Comparison of ENCODE assay signal across 8 mouse cellular contexts in the genomic region with DNA sequence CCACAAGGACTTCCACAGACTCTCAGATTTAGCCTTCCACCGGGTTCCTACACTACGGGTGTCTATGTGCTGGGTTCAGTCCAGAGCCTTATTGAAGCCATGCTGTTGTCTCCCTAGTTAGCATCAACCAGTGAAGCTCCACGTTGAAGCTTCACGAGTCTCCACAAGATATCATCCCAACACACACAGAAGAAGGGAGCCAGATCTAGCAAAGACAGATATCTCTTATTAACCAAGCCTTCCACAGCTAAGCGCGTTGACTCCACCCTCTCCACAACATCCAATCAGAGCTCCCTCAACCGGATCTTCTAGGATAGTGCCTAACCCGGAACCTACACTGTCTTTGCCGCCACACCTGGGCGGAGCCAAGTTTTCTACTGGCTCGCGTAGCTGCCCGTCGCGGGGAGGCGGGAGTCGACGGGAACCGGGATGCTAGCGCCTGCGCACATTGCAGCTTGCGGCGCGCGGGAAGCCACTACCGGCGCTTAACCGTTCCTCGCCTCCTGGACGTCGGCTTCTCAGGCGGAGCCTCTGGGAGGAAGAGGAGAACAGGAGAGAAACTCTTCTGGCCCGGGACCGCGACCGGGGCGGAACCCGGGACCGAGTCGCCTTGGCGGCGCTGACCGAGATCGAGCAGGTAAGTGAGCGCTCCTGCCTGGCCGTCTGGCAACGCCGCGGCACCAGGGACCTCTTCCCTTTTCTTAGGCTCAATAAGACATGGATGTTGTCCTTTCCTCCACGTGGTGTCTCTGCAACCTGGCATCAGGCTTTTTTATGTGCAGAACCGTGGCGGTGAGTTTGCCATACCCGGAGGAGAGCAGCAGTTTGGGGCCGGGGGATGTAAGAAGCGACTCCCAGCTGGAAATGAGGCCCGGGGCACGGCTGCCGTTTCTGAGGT. TPM values are rescaled to one million over a fixed set of nuclear protein-coding genes. Genes with fewer than 3 reads are reported as not detected.
A peak's percentile ranks its signal among the peaks of the same experiment; 100 is the strongest.
DNase-seq lines count a peak whose midpoint lies in the region; ATAC-seq and TF ChIP-seq lines count a peak whose summit lies in the region.

Gene Nxt1, plus strand, starts transcription at position 403 of the 898 bp plus-strand sequence.

- H3K9ac ChIP-seq in MEL (ENCODE audit: control insufficient read depth, low read depth, low read length, poor library complexity, severe bottlenecking), result peak within 1 kb of the TSS; percentile 94
- H3K9ac ChIP-seq in forebrain, postnatal 0 days, result peak within 1 kb of the TSS; percentile 71
- H3K9ac ChIP-seq in lung, embryonic 15.5 days, result peak within 1 kb of the TSS; percentile 89

- TF ChIP-seq RAD21 in MEL (IDR thresholded peaks at IDR 0.05; ENCODE audit: low read depth, low read length), result no peak

- peaks cover 4 to 10% of the 10 kb centered on the region in 2 experiments; a peak in 2 of 4 replicates for H3K4me1 ChIP-seq in MEL (ENCODE audit: control insufficient read depth in 1 of 2, insufficient read depth in 2 of 2, low read length in 2 of 2)
- H3K4me1 ChIP-seq in cerebellum, adult 2 months (ENCODE audit: control insufficient read depth, insufficient read depth, low read length), result peaks cover 3% of the 10 kb centered on the region; the same call in 1 of the 2 replicates
- peaks cover 6% of the 10 kb centered on the region; the same call in 1 of the 2 replicates for H3K4me1 ChIP-seq in forebrain, postnatal 0 days (ENCODE audit: insufficient read depth)
- peaks cover 27% of the 10 kb centered on the region for H3K4me1 ChIP-seq in lung, embryonic 15.5 days

- H3K9me3 ChIP-seq in MEL (replicated peaks; ENCODE audit: insufficient read depth, low read length), result no peaks in the 10 kb centered on the region
- no peaks in the 10 kb centered on the region for H3K9me3 ChIP-seq in forebrain, postnatal 0 days (ENCODE audit: low read length)
- no peaks in the 10 kb centered on the region for H3K9me3 ChIP-seq in lung, embryonic 15.5 days

- TF ChIP-seq CTCF in MEL (IDR thresholded peaks at IDR 0.05 in 2 of 3, conservative IDR thresholded peaks at IDR 0.05 in 1 of 3; ENCODE audit: control insufficient read depth in 1 of 3, insufficient read depth in 1 of 3, low read depth in 2 of 3, low read length in 3 of 3, poor library complexity in 1 of 3, severe bottlenecking in 1 of 3), result no peak
- TF ChIP-seq CTCF in cerebellum, adult 2 months (IDR thresholded peaks at IDR 0.05; ENCODE audit: borderline replicate concordance, insufficient read depth, low read depth, low read length), result no peak
- peak; percentile 22; the same call in 1 of the 2 replicates for TF ChIP-seq CTCF in forebrain, postnatal 0 days (IDR thresholded peaks at IDR 0.05; ENCODE audit: low read depth)

- peaks cover 6 to 13% of the 10 kb centered on the region in 2 experiments for H3K36me3 ChIP-seq in MEL (ENCODE audit: control insufficient read depth in 1 of 2, insufficient read depth in 2 of 2, low read length in 2 of 2)
- H3K36me3 ChIP-seq in forebrain, postnatal 0 days (ENCODE audit: insufficient read depth), result peaks cover 15% of the 10 kb centered on the region
- H3K36me3 ChIP-seq in lung, embryonic 15.5 days, result peaks cover 22% of the 10 kb centered on the region

- TF ChIP-seq EP300 in MEL (IDR thresholded peaks at IDR 0.05; ENCODE audit: low read depth in 1 of 2, low read length in 2 of 2), result peak; percentile 19 to 33; a peak in 1 of 4 replicates

- peak within 1 kb of the TSS; percentile 84 for H3K4me2 ChIP-seq in forebrain, postnatal 0 days (ENCODE audit: low read depth)
- H3K4me2 ChIP-seq in lung, embryonic 15.5 days, result peak within 1 kb of the TSS; percentile 76

- no peaks in the 10 kb centered on the region for H3K27me3 ChIP-seq in MEL (ENCODE audit: control insufficient read depth in 1 of 2, insufficient read depth in 2 of 2, low read length in 2 of 2)
- H3K27me3 ChIP-seq in cerebellum, adult 2 months (ENCODE audit: control insufficient read depth, insufficient read depth, low read length), result no peaks in the 10 kb centered on the region
- H3K27me3 ChIP-seq in forebrain, postnatal 0 days (ENCODE audit: insufficient read depth, low read length), result no peaks in the 10 kb centered on the region
- no peaks in the 10 kb centered on the region for H3K27me3 ChIP-seq in lung, embryonic 15.5 days

- under 1% methylated on average over 58 of the region's 58 CpGs for WGBS in cerebellum, adult 2 months
- 3% methylated on average over 58 of the region's 58 CpGs for WGBS in forebrain, postnatal 0 days
- 1% methylated on average over 58 of the region's 58 CpGs for WGBS in lung, embryonic 15.5 days

- peak; percentile 97 for DNase-seq in MEL (ENCODE audit: low read depth, low spot score)
- DNase-seq in cerebellum, adult 2 months, result peak; percentile 99 to 100
- peak; percentile 99 for DNase-seq in forebrain, postnatal 0 days
- DNase-seq in heart, postnatal 4 days, result peak; percentile 100
- peak; percentile 98 to 99 for DNase-seq in layer of hippocampus, adult 8-10 months (ENCODE audit: low spot score in 2 of 2)
- DNase-seq in ovary, adult 18-20 months (ENCODE audit: low spot score), result peak; percentile 97
- DNase-seq in thymus, postnatal 0 days (ENCODE audit: low spot score), result peak; percentile 99

- H3K27ac ChIP-seq in MEL (ENCODE audit: control insufficient read depth, low read depth, low read length), result peak within 1 kb of the TSS; percentile 71
- H3K27ac ChIP-seq in cerebellum, adult 2 months (ENCODE audit: insufficient read depth, low read length), result no peak within 1 kb of the TSS
- H3K27ac ChIP-seq in forebrain, postnatal 0 days (ENCODE audit: low read depth, low read length), result peak within 1 kb of the TSS; percentile 76
- H3K27ac ChIP-seq in lung, embryonic 15.5 days, result peak within 1 kb of the TSS; percentile 76

- TF ChIP-seq POLR2A in MEL (IDR thresholded peaks at IDR 0.05; ENCODE audit: control insufficient read depth in 1 of 2, insufficient read depth in 1 of 2, low read depth in 1 of 2, low read length in 2 of 2, poor library complexity in 1 of 2), result peak; percentile 47 to 89
- TF ChIP-seq POLR2A in cerebellum, adult 2 months (IDR thresholded peaks at IDR 0.05; ENCODE audit: borderline replicate concordance, insufficient read depth, low read length), result peak; percentile 78; the same call in 1 of the 2 replicates

- H3K79me2 ChIP-seq in MEL (ENCODE audit: control insufficient read depth, insufficient read depth, low read length, poor library complexity), result peaks cover 23% of the 10 kb centered on the region

- peak within 1 kb of the TSS; percentile 78 to 93 for H3K4me3 ChIP-seq in MEL (ENCODE audit: control insufficient read depth in 1 of 2, insufficient read depth in 1 of 2, low read depth in 2 of 2, low read length in 2 of 2)
- peak within 1 kb of the TSS; percentile 88 for H3K4me3 ChIP-seq in cerebellum, adult 2 months (replicated peaks; ENCODE audit: insufficient read depth, low read depth, low read length)
- peak within 1 kb of the TSS; percentile 80 for H3K4me3 ChIP-seq in forebrain, postnatal 0 days (ENCODE audit: low read depth, low read length)
- peak within 1 kb of the TSS; percentile 86 for H3K4me3 ChIP-seq in lung, embryonic 15.5 days

- peak; percentile 100 for ATAC-seq in forebrain, postnatal 0 days
- peak; percentile 100 for ATAC-seq in lung, embryonic 15.5 days (ENCODE audit: borderline replicate concordance, extremely low read depth, low FRiP score, low TSS enrichment)

TF ChIP-seq in MEL, 35 proteins besides CTCF, POLR2A, EP300 and RAD21 (continues in another document):
- TF ChIP-seq MYB (IDR thresholded peaks at IDR 0.05; ENCODE audit: low read depth, low read length) (no peak), NELFE (IDR thresholded peaks at IDR 0.05; ENCODE audit: low read depth, low read length) (peak; percentile 80), CHD2 (IDR thresholded peaks at IDR 0.05; ENCODE audit: low read length) (peak; percentile 81), POLR2AphosphoS2 (IDR thresholded peaks at IDR 0.05; ENCODE audit: low read length) (peak; percentile 41; the same call in 1 of the 2 replicates), ELF1 (IDR thresholded peaks at IDR 0.05; ENCODE audit: low read depth, low read length) (peak; percentile 99), GABPA (IDR thresholded peaks at IDR 0.05; ENCODE audit: low read depth, low read length) (no peak), NRF1 (IDR thresholded peaks at IDR 0.05; ENCODE audit: insufficient read depth, low read depth, low read length, poor library complexity, severe bottlenecking) (peak; percentile 85), USF1 (IDR thresholded peaks at IDR 0.05; ENCODE audit: low read depth, low read length) (no peak), RCOR1 (IDR thresholded peaks at IDR 0.05; ENCODE audit: low read depth, low read length) (no peak), MAFK (IDR thresholded peaks at IDR 0.05; ENCODE audit: borderline replicate concordance, low read depth, low read length) (no peak), POLR2AphosphoS5 (IDR thresholded peaks at IDR 0.05; ENCODE audit: borderline replicate concordance, low read depth, low read length) (no peak), CHD1 (IDR thresholded peaks at IDR 0.05; ENCODE audit: low read depth, low read length) (no peak), MAX (IDR thresholded peaks at IDR 0.05; ENCODE audit: low read length) (peak; percentile 46), ZNF384 (IDR thresholded peaks at IDR 0.05; ENCODE audit: low read depth, low read length) (no peak), MXI1 (IDR thresholded peaks at IDR 0.05; ENCODE audit: low read depth, low read length) (peak; percentile 76), ZC3H11A (IDR thresholded peaks at IDR 0.05; ENCODE audit: low read depth, low read length) (no peak), SMC3 (IDR thresholded peaks at IDR 0.05; ENCODE audit: low read depth, low read length) (no peak), USF2 (IDR thresholded peaks at IDR 0.05; ENCODE audit: borderline replicate concordance in 1 of 2, insufficient read depth in 1 of 2, low read depth in 1 of 2, low read length in 2 of 2) (no peak), JUND (IDR thresholded peaks at IDR 0.05; ENCODE audit: low read depth, low read length) (no peak), MYC (IDR thresholded peaks at IDR 0.05; ENCODE audit: low read depth, low read length) (peak; percentile 26; the same call in 1 of the 2 replicates), TBP (IDR thresholded peaks at IDR 0.05; ENCODE audit: low read depth, low read length) (peak; percentile 88)

RNA-seq across cellular contexts. Expression of gene Nxt1, which starts in this region (rescaled TPM):
- 99.5 and 104 TPM in 2 replicates for total RNA-seq in MEL (2012; rRNA removed)
- polyA plus RNA-seq in MEL (2012; ENCODE audit: insufficient read depth in 1 of 2, insufficient read length in 2 of 2, low read depth in 1 of 2, low replicate concordance in 2 of 2, missing spikeins in 1 of 2), result 10 to 100 TPM in 1 of 2 experiments, not detected in 1; 70.5 TPM
- 26.8 and 27.8 TPM in 2 replicates for polyA plus RNA-seq in cerebellum, adult 2 months (2012; rRNA removed)
- 26.9 and 34.6 TPM in 2 replicates for total RNA-seq in forebrain, postnatal 0 days (2014; rRNA removed)
- 29.6 and 38.4 TPM in 2 replicates for polyA plus RNA-seq in forebrain, postnatal 0 days (2015; fragmentation: Nextera tagmentation; extraction: Ambion mirVana)
- total RNA-seq in heart, postnatal 4 days (2021), result 10 to 100 TPM; 19.1 to 21.5 TPM
- total RNA-seq in layer of hippocampus, adult 8-10 months (2022), result 10 to 100 TPM; 13.0 to 16.3 (median 14.9) TPM
- 92.3 and 93.1 TPM in 2 replicates for polyA plus RNA-seq in lung, embryonic 15.5 days (2015; fragmentation: Nextera tagmentation; extraction: Ambion mirVana)
- 124 and 133 TPM in 2 replicates for polyA plus RNA-seq in thymus, postnatal 0 days (2015; fragmentation: Nextera tagmentation; extraction: Ambion mirVana)
